Mouse (Mus musculus) embryo, embryonic 11.5 days (tissue): Measurements from ENCODE around the gene Kcnd3.

ENCODE experiments used
- DNase-seq: peaks from one replicate; pipeline ENCODE4 v3.0.0-alpha.2; 2012; ENCODE audit warnings: low read depth, low spot score

Gene Kcnd3

GRCm38 (mm10) chr3:105521178-105521631, 69.1 kb downstream of the Kcnd3 start:
- DNase-seq: no peak

DNA sequence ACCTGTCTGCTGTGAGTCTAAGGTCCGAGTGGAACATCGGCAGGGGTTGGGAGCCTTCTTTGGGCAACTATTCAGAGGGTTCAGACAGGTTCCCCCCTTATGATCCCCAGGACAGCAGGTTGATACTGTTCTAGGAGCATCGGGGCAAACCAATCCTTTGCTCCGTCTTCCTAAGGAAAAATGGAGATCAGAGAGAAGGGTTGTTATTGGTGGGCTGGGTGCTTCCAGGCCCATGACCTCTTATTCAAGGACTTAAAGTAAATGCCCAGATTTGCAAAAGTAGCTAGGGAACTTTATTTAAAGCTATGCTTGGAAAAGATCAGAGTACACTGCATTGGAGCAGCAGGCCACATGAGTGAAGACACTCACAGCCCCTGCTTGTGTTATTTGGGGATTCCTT, 69.5 kb downstream of the Kcnd3 start:
- DNase-seq: no peak

- DNase-seq: no peak
These were observed 76.7 kb downstream of the Kcnd3 start for GRCm38 (mm10) chr3:105528860-105529259.

DNA sequence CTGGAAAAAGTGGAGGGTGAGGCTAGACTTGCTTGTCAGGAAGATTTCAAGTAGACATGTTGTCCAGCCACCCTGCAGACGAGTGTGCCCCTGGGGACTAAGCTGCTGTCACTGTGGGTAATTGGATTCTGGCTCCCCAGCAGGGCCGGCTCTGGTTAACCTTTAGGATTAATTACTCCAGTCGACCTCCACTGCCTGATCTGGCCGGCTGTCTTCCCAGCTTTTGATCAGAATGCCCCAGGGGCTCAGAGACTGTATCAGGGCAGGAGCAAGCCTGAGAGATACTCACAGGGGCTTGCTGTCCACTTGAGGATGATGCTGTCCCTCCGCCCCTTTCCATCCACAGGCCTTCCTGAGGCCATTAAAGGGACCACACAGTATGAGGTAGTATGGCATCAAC, 77.6 kb downstream of the Kcnd3 start:
- DNase-seq: no peak

DNA sequence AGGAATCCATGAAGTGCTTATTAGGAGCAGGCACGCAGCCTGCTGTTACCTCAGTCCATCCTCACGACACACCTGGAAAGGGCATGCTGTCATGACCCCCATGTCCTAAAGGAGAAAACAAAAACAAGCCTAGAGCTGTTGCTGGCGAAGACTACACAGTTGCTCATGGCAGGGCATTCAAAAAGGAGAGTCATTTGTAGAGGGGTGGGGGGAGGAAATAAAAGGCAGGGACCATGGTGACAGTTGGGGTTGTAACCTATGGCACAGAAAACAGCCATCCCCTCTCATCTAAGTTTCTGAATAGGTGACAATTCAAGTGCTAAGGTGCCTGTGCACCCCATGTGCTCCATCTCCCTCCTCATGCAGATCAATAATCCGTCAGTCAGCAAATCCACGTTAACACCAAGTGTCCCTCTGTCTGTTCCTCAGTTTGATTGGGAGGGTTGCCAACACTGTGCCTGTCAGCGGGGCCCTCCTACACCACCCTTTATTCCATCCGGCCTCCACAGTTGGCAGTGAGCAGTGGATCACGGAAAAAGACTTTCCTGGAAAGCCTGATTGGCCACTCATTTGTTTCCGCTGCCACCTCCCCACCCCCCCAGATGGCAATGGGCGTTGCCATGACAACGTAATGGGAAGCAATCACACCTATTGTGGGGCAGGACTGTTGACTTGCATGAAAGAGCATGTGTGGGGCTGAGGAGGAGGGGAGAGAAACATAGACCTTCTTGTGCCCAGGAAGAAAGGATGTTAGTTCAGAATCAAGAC, 78.4 kb downstream of the Kcnd3 start:
- DNase-seq: peak; percentile 43

DNA sequence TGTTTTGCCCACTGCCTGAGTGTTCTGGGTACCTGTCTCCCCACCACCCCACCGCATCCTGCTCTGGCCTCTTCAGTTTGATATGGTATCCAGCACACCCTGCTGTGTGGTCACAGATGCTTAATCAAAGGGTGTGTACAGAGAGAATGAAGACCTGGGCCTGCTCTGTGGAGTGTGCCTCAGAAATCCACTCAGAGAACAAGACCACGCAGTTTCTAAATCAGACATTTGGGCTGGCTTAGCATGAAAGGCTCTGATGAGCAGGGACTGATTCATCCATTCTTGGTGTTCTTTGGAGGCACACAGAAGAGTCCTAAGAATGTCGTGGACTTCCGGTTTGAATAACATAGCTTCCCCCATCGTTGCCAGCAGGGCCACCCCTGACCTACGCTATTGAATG, 86.3 kb downstream of the Kcnd3 start:
- no peak for DNase-seq

GRCm38 (mm10) chr3:105538819-105539607, 86.9 kb downstream of the Kcnd3 start:
- DNase-seq: no peak

- DNase-seq: no peak
These were observed 90.6 kb downstream of the Kcnd3 start for GRCm38 (mm10) chr3:105542741-105543140.

DNA sequence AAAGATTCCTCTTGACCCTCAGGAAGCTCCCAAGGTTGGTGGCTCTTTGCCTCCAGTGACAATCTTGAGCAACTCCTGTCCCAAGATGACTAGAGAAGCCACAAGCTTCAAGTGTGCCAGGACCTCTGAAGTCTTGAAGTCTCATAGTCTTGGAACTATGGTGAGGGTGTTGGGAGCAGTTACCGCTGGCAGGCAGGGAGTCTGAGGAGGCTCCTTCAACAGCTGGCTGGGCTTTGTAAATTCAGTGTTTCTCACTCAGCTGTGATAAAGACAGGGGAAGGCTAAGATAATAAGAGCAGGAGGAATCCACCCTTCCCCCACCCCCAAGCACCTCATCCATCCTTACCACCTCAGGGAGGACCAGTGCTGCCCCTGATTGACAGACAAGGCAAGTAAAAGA, 92.0 kb downstream of the Kcnd3 start:
- DNase-seq: no peak

DNA sequence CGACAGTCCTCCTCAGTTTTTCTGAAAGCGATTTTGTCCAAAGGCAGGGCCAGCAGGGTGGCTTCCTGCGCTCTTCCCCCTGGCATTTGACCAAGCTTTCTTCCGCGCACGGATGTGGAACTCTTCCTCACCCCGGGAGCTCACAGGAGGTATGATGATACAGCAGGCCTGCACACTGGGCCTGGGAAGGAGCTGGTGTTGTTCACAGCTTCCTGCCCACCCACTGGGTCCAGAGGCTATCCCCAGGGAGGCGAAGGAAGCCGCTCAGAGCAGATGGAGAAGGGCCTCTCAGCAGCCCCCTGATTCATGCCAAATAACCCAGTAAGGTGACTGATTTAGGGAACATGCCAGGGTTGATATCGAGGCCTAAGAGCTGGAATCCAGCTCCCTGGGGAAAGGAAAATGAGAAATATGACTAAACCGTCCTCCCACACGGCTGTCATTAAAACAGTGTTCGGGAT, 94.5 kb downstream of the Kcnd3 start:
- no peak for DNase-seq

DNA sequence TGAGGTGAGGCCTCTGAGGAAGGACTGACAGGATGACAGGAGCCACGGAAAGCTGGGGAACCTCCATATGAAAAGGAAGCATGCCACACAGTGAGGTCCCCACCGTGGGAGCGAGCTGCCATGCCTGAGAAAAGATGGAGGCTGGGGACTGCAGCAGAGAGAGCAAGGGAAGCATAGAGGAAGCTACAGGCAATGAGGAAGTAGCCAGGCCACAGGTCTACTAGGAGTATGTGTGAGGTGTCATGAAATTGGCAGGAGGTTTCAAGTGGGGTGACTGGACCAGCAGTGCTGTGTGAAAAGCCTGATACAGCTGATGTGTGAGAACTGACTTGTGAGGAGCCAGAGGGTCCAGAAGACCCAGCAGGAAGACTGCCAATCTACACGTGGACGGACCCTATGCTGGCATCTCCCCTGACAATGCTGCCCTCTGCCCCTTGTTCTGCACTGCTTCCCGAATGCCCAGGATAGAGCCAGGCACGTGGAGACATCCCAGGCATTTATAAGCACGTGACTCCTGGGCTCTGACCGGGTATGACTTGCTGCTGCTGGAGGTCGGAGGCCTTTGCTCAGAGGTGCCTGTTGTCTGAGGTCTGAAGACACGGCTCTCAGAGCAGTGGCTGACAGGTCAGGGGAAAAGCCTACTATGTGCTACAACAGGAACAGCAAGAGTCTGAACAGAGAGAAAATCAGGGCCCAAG, 96.1 kb downstream of the Kcnd3 start:
- DNase-seq: no peak

- no peak for DNase-seq
These were observed 107.3 kb downstream of the Kcnd3 start for GRCm38 (mm10) chr3:105559456-105559855.

GRCm38 (mm10) chr3:105566973-105567372, 114.8 kb downstream of the Kcnd3 start:
- no peak for DNase-seq

DNA sequence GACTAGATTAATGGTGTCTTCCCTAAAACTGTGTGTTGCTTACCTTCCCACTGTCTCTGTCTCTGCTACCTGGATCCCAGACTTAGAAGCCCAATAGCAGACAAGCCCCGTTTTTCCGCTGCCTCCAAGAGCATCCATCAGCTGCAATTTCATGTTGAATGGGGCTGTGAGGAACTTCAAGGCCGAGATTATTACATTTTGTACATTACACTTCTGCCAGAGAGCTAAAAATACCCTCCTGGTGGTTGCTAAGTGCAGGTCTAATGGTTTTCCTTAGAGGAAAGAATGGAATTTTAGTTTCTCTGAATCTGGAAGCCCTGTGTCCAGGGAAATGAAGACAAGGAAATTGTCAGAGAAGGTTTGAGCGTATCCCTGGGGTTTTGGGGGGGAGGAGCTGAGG, 115.3 kb downstream of the Kcnd3 start:
- no peak for DNase-seq

DNA sequence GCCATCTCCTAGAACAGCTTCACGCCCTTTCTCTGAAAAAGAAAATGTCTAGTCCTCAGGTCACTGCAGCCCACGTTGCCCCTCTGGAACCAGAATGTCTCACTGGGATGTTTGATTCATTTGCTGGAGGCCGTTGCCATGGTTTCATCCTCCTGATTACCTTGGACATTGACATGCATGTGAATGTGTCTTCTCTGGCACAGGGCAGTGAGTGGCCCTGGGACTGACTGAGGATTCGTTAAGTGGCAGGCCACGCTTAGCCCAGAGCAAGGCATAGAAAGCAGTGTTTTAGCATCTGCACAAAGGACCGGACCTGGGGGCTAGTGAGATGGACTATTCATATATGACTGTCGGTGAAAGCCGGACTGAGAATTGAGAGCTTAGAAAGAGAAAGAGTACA, 116.3 kb downstream of the Kcnd3 start:
- no peak for DNase-seq

DNA sequence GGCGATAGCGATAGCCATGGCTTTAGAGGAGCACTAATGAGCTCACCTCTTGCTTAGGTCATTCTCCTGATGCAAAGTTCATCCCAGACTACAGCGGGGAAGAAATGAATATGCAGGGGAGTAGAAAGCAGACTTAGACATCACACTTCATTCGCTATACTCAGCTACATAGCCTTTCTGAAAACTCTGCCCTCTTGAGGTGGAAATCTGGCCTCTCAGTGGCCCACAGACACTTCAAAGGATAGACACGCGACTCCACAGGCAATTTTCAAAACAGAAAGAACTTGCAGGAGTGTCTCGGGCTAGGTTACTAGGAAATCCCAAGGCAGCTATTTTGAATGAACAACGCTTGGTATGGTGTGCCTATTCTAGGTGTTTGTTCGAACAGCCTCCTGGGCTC, 116.7 kb downstream of the Kcnd3 start:
- no peak for DNase-seq

DNA sequence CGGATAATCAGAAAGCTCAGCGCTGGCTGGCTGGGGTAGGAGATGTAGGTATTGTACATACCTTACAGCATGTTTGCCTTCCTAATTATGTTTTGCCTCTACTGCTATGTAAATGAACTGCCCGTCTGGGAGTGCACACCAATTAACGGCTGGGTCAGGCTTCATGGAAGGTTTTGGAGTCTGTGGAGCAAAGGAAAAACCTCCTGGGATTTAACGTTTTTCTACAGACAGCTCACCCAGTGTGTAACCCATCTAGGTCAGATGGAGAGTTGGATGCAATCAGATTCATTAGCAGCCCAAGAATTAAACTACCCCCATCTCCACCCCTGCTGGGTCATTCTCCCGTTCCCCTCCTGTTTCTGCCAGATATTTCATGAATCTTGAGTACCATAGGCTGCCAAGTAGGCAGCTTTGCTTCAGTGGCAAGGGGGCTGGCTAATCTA, 117.2 kb downstream of the Kcnd3 start:
- DNase-seq: no peak

- no peak for DNase-seq
These were observed 117.8 kb downstream of the Kcnd3 start for GRCm38 (mm10) chr3:105569950-105570349.

- DNase-seq: no peak
These were observed 118.7 kb downstream of the Kcnd3 start for GRCm38 (mm10) chr3:105570818-105571217.

GRCm38 (mm10) chr3:105571944-105572343, 119.8 kb downstream of the Kcnd3 start:
- no peak for DNase-seq

DNA sequence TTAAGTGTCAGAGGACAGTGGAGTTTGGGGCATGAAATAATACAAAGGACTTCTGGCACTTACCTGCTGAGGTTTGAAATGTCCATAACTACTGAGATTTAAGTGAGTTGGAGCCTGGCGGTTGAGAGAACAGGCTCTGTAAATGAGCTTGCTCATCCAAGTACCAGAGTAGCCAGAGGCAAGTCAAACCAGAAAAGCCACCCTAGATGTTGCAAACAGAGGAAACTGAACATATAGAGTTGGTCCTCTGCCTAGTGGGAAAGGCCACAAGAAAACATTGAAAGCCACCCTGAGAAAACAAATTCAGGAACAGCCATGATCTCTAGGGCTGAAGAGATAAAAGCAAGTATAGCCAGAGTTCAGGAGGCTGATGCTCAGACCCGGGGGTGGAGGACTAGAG, 121.0 kb downstream of the Kcnd3 start:
- DNase-seq: no peak

DNA sequence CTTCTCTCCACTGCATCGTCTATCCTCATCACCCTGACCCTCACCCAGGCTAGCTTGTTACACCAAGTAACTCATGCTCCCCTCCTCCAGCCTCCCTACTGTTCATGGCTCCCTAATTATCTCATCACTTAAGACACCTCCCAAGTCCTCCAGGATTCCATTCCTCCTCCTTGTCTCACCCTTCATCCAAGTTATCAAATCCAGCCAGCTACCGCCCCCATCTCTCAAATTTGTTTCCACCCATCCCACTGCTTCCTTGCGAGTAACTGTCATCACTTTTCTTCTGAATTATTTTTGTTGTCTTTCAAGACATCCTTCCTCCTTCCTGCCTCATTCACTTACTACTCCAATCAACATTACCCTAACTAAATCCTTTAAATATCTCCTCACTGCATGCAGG, 126.2 kb downstream of the Kcnd3 start:
- no peak for DNase-seq
